Mouse (Mus musculus) embryonic facial prominence, embryonic 10.5 days (tissue): Measurements from ENCODE around the gene Abcg1. TPM values are rescaled to one million over a fixed set of nuclear protein-coding genes. Genes with fewer than 3 reads are reported as not detected.

Experiments
- DNase-seq: peaks from one replicate; pipeline ENCODE4 v3.0.0-alpha.2; 2017; ENCODE audit warnings: low spot score
- H3K27ac ChIP-seq: fragments of 300-500 bp; sonication (generic); replicated peaks from 2 replicates; pipeline ENCODE4 v1.5.1; 2016; ENCODE audit warnings: mild to moderate bottlenecking
- H3K27me3 ChIP-seq: fragments of 300-500 bp; sonication (generic); replicated peaks from 2 replicates; pipeline ENCODE4 v1.6.1; 2016; ENCODE audit warnings: low read depth, mild to moderate bottlenecking; ENCODE audit not compliant: poor library complexity, severe bottlenecking
- H3K36me3 ChIP-seq: fragments of 300-500 bp; sonication (generic); replicated peaks from 2 replicates; pipeline ENCODE4 v1.6.1; 2016; ENCODE audit warnings: mild to moderate bottlenecking, moderate library complexity
- H3K4me1 ChIP-seq: fragments of 300-500 bp; sonication (generic); 2 replicates; pipeline ENCODE4 v1.6.1; 2016
- H3K4me3 ChIP-seq: fragments of 300-500 bp; sonication (generic); 2 replicates; pipeline ENCODE4 v1.5.1; 2016; ENCODE audit warnings: mild to moderate bottlenecking, moderate library complexity
- H3K9me3 ChIP-seq: fragments of 300-500 bp; sonication (generic); 2 replicates; pipeline ENCODE4 v1.6.1; 2016; ENCODE audit warnings: mild to moderate bottlenecking
- WGBS: fragments of 180-500 bp; shearing (Covaris S2); methylation state at CpG from one replicate; pipeline ENCODE4 v1.1.7; 2016; 5-methylcytosine and 5-hydroxymethylcytosine counted together
- polyA plus RNA-seq: library from polyadenylated mRNA; unstranded; fragments of >200 nt; fragmentation: Nextera tagmentation; extraction: Ambion mirVana; gene quantifications from 2 replicates; pipeline ENCODE4 v1.2.1, GENCODE M21; 2016

Gene Abcg1
- polyA plus RNA-seq, 1 experiment from 2014 or later: 10.1 TPM

GRCm38 (mm10) chr17:31145998-31146397, 88.5 kb downstream of the Abcg1 start:
- no peaks in the 10 kb centered on the region for H3K9me3 ChIP-seq
- H3K27ac ChIP-seq: no peak overlapping the region
- no peaks in the 10 kb centered on the region for H3K36me3 ChIP-seq
- no peak overlapping the region for H3K4me3 ChIP-seq
- 83% methylated on average over 9 of the region's 9 CpGs for WGBS
- no peak for DNase-seq
- no peaks in the 10 kb centered on the region for H3K4me1 ChIP-seq
- H3K27me3 ChIP-seq: 0 out of 2 replicates have a peak, but pooled peaks cover 3% of the 10 kb centered on the region

DNA sequence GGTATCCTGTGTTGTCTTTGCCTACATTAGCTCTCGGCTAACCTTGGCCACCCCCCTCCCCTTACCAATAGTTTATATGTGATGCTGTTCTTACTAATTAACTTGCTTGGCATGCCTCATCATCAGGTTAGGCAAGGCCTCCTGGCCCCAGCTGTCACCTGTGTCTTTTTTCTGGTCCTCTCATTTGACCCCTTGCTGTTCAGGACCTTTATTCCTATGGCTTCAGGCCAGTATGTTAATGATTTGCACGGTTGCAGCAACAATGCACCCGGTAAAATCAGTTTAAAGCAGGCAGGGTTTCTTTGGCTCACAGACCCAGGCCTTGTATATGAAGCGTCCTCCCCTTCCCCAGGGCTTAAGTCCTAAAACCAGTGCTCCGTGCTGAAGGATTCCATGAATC, 95.0 kb downstream of the Abcg1 start:
- no peak overlapping the region for H3K27ac ChIP-seq
- DNase-seq: no peak
- 0 out of 2 replicates have a peak, but pooled peaks cover 6% of the 10 kb centered on the region for H3K4me1 ChIP-seq
- 52% methylated on average over 5 of the region's 5 CpGs for WGBS
- no peaks in the 10 kb centered on the region for H3K36me3 ChIP-seq
- no peaks in the 10 kb centered on the region for H3K27me3 ChIP-seq
- no peak overlapping the region for H3K4me3 ChIP-seq
- no peaks in the 10 kb centered on the region for H3K9me3 ChIP-seq

GRCm38 (mm10) chr17:31152966-31153499, 95.6 kb downstream of the Abcg1 start:
- no peak overlapping the region for H3K27ac ChIP-seq
- H3K4me1 ChIP-seq: 0 out of 2 replicates have a peak, but pooled peaks cover 6% of the 10 kb centered on the region
- H3K27me3 ChIP-seq: no peaks in the 10 kb centered on the region
- H3K36me3 ChIP-seq: no peaks in the 10 kb centered on the region
- H3K4me3 ChIP-seq: no peak overlapping the region
- no peak for DNase-seq
- H3K9me3 ChIP-seq: no peaks in the 10 kb centered on the region
- WGBS: 86% methylated on average over 9 of the region's 9 CpGs

DNA sequence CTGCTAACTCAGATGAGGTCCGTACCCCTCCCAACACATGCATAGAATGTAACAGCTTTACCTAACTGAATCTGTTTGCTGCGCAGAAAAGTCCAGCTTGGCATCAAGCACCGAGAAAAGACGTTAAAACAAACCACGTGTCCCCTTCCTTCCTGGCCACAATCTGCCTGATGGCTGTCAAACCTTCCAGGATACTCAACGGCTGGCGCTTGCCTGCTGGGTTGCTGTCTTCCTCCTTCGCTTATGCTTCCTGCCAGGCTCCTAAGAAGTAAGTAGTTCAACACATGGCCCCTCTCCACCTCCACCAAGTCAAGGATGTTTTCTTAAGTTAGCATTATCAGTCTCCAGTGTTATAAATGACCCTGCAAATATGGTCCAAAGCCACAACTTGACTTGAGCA, 96.3 kb downstream of the Abcg1 start:
- WGBS: 79% methylated on average over 8 of the region's 8 CpGs
- H3K27ac ChIP-seq: no peak overlapping the region
- H3K27me3 ChIP-seq: no peaks in the 10 kb centered on the region
- H3K4me1 ChIP-seq: 0 out of 2 replicates have a peak, but pooled peaks cover 6% of the 10 kb centered on the region
- H3K4me3 ChIP-seq: no peak overlapping the region
- no peak for DNase-seq
- no peaks in the 10 kb centered on the region for H3K9me3 ChIP-seq
- H3K36me3 ChIP-seq: no peaks in the 10 kb centered on the region

- no peaks in the 10 kb centered on the region for H3K36me3 ChIP-seq
- 75% methylated on average over 6 of the region's 6 CpGs for WGBS
These were observed 100.4 kb downstream of the Abcg1 start for GRCm38 (mm10) chr17:31157921-31158320.

DNA sequence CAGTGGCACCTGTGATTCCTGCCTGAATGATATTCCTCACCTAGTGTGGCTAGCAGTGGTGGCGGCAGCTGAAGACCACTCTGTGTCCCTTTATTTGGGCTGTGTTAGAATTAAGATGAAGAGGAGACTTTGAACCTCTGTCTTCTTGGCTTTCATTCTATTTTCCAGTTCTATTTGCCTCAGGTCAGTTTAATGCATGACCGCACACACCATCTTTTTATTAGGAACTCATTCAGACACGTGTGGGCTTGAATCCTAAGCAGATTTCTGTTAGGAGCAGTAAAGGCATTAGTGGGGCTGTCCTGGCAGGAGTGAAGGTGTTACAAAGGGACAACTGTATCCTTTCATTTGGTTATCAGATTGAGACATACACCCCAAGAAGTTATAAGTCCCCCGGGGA, 102.8 kb downstream of the Abcg1 start:
- no peak for DNase-seq
- H3K4me1 ChIP-seq: no peaks in the 10 kb centered on the region
- no peak overlapping the region for H3K4me3 ChIP-seq
- no peaks in the 10 kb centered on the region for H3K36me3 ChIP-seq
- WGBS: 83% methylated on average over 4 of the region's 4 CpGs
- no peaks in the 10 kb centered on the region for H3K9me3 ChIP-seq
- no peaks in the 10 kb centered on the region for H3K27me3 ChIP-seq
- H3K27ac ChIP-seq: no peak overlapping the region

More at GRCm38 (mm10) chr17:31157921-31158320, 100.4 kb downstream of the Abcg1 start:
- H3K4me1 ChIP-seq: no peaks in the 10 kb centered on the region
- no peaks in the 10 kb centered on the region for H3K27me3 ChIP-seq
- H3K27ac ChIP-seq: no peak overlapping the region
- no peak overlapping the region for H3K4me3 ChIP-seq
- H3K9me3 ChIP-seq: no peaks in the 10 kb centered on the region
- DNase-seq: no peak

DNA sequence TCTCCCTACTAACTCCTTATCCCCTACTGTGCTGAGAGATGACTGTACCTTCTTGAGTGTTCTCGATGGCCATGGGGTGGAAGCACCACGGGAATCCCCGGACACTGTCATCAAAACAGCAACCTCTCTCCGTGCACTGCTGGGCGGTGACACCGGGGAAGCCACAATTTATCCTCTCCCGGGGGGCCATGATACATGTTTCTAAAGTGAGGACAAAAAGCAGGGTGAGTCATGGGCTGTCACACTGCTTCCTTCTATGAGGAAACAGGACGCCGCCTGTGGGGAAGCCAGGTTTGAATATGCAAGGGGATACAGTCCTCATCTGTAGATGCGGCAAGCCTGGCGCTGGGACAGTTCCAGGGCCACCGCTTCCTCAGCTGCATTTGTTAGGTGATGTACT, 105.1 kb downstream of the Abcg1 start:
- Histone ChIP-seq H3K27ac (no peak overlapping the region), H3K4me1 (no peaks in the 10 kb centered on the region), H3K27me3 (no peaks in the 10 kb centered on the region), H3K4me3 (no peak overlapping the region), H3K9me3 (no peaks in the 10 kb centered on the region), H3K36me3 (no peaks in the 10 kb centered on the region)
- DNase-seq: no peak
- WGBS: 89% methylated on average over 12 of the region's 12 CpGs

DNA sequence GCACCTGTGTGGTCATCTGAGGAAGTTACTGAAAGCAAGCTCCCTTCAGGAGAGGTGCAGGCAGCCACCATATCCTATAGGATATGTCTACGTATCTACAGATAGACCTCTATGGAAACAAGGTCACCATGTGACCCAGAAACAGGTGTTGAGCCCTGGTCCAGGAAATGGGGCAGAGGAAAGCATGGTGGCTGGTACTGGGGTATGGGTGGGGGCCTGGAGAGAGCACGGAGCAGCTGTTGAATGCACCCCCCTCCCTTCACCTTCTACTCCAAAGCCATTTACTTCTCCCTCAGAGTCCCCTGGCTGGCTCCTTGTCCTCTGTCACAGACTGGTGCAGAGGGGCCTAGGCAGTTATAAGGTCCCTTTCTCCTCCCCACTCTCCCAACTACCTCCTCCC, 106.3 kb downstream of the Abcg1 start:
- Histone ChIP-seq H3K36me3 (no peaks in the 10 kb centered on the region), H3K4me1 (no peaks in the 10 kb centered on the region), H3K4me3 (no peak overlapping the region), H3K9me3 (no peaks in the 10 kb centered on the region), H3K27ac (no peak overlapping the region), H3K27me3 (no peaks in the 10 kb centered on the region)
- WGBS: 84% methylated on average over 2 of the region's 2 CpGs
- no peak for DNase-seq

GRCm38 (mm10) chr17:31165127-31165526, 107.7 kb downstream of the Abcg1 start, which contains the start of gene Tff1:
TSS of gene Tff1 (minus strand) at chr17:31165277.
- Histone ChIP-seq H3K27me3 (no peaks in the 10 kb centered on the region), H3K4me1 (no peaks in the 10 kb centered on the region), H3K9me3 (no peaks in the 10 kb centered on the region), H3K4me3 (no peak within 1 kb of the TSS), H3K27ac (no peak within 1 kb of the TSS), H3K36me3 (no peaks in the 10 kb centered on the region)
- WGBS: 84% methylated on average over 6 of the region's 6 CpGs
- DNase-seq: no peak

Other genes starting within 250 kb of the Abcg1 start
- 0.03 and 0.04 TPM in 2 replicates for gene Glp1r, start 155.9 kb upstream of the Abcg1 start, polyA plus RNA-seq
- 0.13 and 0.19 TPM in 2 replicates for gene Umodl1, start 103.0 kb upstream of the Abcg1 start, polyA plus RNA-seq
- not detected in 2 replicates for gene Tff3, start 72.0 kb downstream of the Abcg1 start, polyA plus RNA-seq
- not detected in 2 replicates for gene Tff2, start 86.6 kb downstream of the Abcg1 start, polyA plus RNA-seq
- gene Tff1, start 107.6 kb downstream of the Abcg1 start, polyA plus RNA-seq: not detected in 2 replicates
- 0.05 TPM in 1 of 2 replicates, not detected in the other for gene Tmprss3, start 141.3 kb downstream of the Abcg1 start, polyA plus RNA-seq
- 0.20 and 0.34 TPM in 2 replicates for gene Ubash3a, start 150.2 kb downstream of the Abcg1 start, polyA plus RNA-seq
- gene Rsph1, start 219.7 kb downstream of the Abcg1 start, polyA plus RNA-seq: 1.8 and 2.1 TPM in 2 replicates
- 5.3 and 7.7 TPM in 2 replicates for gene Slc37a1, start 229.1 kb downstream of the Abcg1 start, polyA plus RNA-seq